Mouse (Mus musculus): ENCODE results near the gene Rpl5. TPM values are rescaled to one million over a fixed set of nuclear protein-coding genes. Genes with fewer than 3 reads are reported as not detected.

The Rpl5 gene
- polyA plus RNA-seq (2012) = 13.2 and 13.5 TPM in 2 replicates

DNA sequence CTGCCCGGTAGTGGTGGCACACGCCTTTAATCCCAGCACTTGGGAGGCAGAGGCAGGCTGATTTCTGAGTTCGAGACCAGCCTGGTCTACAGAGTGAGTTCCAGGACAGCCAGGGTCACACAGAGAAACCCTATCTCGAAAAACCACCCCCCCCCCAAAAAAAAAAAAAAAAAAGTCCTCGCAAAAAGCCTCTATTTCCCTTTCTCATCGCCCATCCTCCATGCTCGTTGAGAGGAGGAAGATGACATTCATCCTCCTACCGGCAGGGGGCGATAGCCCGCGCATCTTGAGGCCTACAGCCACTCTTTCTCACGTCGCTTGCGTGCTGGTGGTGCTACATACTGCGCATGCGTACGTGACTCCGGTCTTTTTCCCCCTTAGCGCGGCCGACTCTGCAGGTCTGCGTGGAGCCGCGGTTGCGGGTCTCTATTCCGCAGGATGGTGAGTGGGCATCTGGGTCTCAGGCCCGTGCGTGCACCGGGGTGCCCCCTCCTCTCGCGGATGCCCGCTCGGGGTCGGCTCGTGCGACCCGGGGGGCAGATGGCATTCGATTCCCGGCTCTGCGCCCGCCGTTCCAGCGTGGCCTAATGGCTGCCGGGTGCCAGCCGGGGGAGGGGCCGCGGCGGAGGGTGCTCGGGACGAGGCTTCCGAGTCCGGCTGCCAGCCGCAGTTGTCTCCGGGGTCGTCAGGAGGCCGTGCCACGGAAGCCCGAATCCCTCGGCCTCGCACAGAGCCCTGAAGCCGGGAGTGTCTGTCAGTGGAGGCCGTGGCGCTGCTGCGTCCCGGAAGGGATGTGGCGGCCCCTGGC lies at the start of gene Rpl5:
Gene Rpl5, plus strand, starts transcription at position 297 of the 808 bp plus-strand sequence.
- H3K36me3 ChIP-seq (ENCODE audit: control insufficient read depth) = peaks cover 35% of the 10 kb centered on the region
- peak within 1 kb of the TSS; percentile 100 for H3K4me3 ChIP-seq (replicated peaks)
- TF ChIP-seq GATA1 (IDR thresholded peaks at IDR 0.05; ENCODE audit: low read length) (no peak), TAL1 (IDR thresholded peaks at IDR 0.05; ENCODE audit: low read length) (no peak)
- peaks cover 32% of the 10 kb centered on the region for H3K4me1 ChIP-seq (ENCODE audit: control insufficient read depth)
- peaks cover 14% of the 10 kb centered on the region for H3K27me3 ChIP-seq (ENCODE audit: control insufficient read depth)
- no peaks in the 10 kb centered on the region for H3K9me3 ChIP-seq (ENCODE audit: control insufficient read depth, low read length)

GRCm38 (mm10) chr5:107853807-107854206 lies 46.5 kb upstream of the Rpl5 start:
- no peaks in the 10 kb centered on the region for H3K27me3 ChIP-seq (ENCODE audit: control insufficient read depth)
- peaks cover 95% of the 10 kb centered on the region for H3K36me3 ChIP-seq (ENCODE audit: control insufficient read depth)
- peaks cover 34% of the 10 kb centered on the region for H3K4me1 ChIP-seq (ENCODE audit: control insufficient read depth)
- H3K4me3 ChIP-seq (replicated peaks) = no peak overlapping the region
- TF ChIP-seq GATA1 (IDR thresholded peaks at IDR 0.05; ENCODE audit: low read length) = no peak
- TF ChIP-seq TAL1 (IDR thresholded peaks at IDR 0.05; ENCODE audit: low read length) = no peak
- H3K9me3 ChIP-seq (ENCODE audit: control insufficient read depth, low read length) = peaks cover 11% of the 10 kb centered on the region

DNA sequence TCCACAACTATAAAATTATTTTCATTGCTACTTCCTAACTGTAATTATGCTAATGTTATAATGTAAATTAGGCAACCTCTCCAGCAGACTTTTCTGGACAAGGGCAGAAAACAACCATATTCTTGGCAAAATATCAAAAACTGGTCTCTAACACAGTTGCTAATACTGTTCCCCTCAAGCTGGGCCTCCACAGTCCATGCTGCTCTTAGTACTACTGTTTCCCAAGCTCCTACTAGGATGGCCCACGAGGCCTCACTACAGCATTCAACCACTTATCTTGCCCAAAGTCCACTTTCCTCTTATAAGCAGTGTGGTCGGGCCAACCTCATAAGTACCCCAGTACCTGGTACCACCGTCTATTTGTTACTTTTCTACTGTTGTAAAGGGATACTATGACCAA lies 45.7 kb upstream of the Rpl5 start:
- TF ChIP-seq TAL1 (IDR thresholded peaks at IDR 0.05; ENCODE audit: low read length) (no peak), GATA1 (IDR thresholded peaks at IDR 0.05; ENCODE audit: low read length) (no peak)
- Histone ChIP-seq H3K27me3 (ENCODE audit: control insufficient read depth) (no peaks in the 10 kb centered on the region), H3K4me3 (replicated peaks) (no peak overlapping the region), H3K9me3 (ENCODE audit: control insufficient read depth, low read length) (peaks cover 11% of the 10 kb centered on the region), H3K36me3 (ENCODE audit: control insufficient read depth) (peaks cover 95% of the 10 kb centered on the region), H3K4me1 (ENCODE audit: control insufficient read depth) (peaks cover 36% of the 10 kb centered on the region)

- TF ChIP-seq GATA1 (IDR thresholded peaks at IDR 0.05; ENCODE audit: low read length) = no peak
- TF ChIP-seq TAL1 (IDR thresholded peaks at IDR 0.05; ENCODE audit: low read length) = no peak
These were observed 44.8 kb upstream of the Rpl5 start for GRCm38 (mm10) chr5:107855546-107855945.

DNA sequence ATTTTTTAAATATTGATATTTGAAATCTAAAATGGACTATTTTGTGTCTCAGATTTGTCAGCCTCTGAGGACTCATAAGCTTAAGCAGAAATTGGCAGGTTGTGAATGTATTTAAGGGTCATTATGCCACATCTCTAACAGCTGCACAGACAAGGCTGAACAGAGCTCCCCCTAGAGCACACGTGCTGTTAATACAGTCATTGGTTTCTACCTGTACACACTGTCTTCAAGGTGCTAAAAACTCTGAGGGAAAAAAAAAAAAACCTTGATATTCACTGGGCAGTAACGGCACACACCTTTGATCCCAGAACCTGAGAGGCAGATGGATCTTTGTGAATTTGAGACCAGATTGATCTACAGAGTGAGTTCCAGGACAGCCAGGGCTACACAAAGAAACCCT lies 41.3 kb upstream of the Rpl5 start:
- TF ChIP-seq GATA1 (IDR thresholded peaks at IDR 0.05; ENCODE audit: low read length) = no peak
- no peak for TF ChIP-seq TAL1 (IDR thresholded peaks at IDR 0.05; ENCODE audit: low read length)
- Histone ChIP-seq H3K9me3 (ENCODE audit: control insufficient read depth, low read length) (no peaks in the 10 kb centered on the region), H3K36me3 (ENCODE audit: control insufficient read depth) (peaks cover 92% of the 10 kb centered on the region)

More at GRCm38 (mm10) chr5:107855546-107855945, 44.8 kb upstream of the Rpl5 start:
- H3K9me3 ChIP-seq (ENCODE audit: control insufficient read depth, low read length) = peaks cover 7% of the 10 kb centered on the region
- no peak overlapping the region for H3K4me3 ChIP-seq (replicated peaks)
- H3K4me1 ChIP-seq (ENCODE audit: control insufficient read depth) = peaks cover 37% of the 10 kb centered on the region
- H3K36me3 ChIP-seq (ENCODE audit: control insufficient read depth) = peaks cover 95% of the 10 kb centered on the region
- no peaks in the 10 kb centered on the region for H3K27me3 ChIP-seq (ENCODE audit: control insufficient read depth)

DNA sequence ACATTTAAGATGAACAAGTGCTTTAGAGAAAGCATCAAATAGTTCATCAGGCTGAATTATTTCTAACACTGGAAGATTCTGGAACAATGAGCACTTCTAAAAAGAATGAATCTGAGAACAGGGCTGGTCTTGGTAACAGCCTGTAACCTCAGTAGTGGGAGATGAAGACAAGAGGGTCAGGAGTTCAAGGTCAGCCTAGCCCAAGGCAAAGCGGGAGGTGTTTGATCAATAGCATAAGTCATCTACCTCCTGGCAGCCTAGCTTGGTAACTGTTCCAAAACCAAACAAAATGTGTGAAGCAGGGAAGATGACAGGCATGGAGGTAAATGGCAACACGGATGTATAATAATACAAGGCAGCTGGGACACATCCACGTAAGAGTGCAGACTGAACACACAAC lies 36.3 kb upstream of the Rpl5 start:
- TF ChIP-seq TAL1 (IDR thresholded peaks at IDR 0.05; ENCODE audit: low read length) (no peak), GATA1 (IDR thresholded peaks at IDR 0.05; ENCODE audit: low read length) (no peak)
- H3K27me3 ChIP-seq (ENCODE audit: control insufficient read depth) = no peaks in the 10 kb centered on the region
- peaks cover 89% of the 10 kb centered on the region for H3K36me3 ChIP-seq (ENCODE audit: control insufficient read depth)
- no peaks in the 10 kb centered on the region for H3K9me3 ChIP-seq (ENCODE audit: control insufficient read depth, low read length)
- H3K4me1 ChIP-seq (ENCODE audit: control insufficient read depth) = peaks cover 64% of the 10 kb centered on the region
- H3K4me3 ChIP-seq (replicated peaks) = no peak overlapping the region

More for the DNA sequence above, 41.3 kb upstream of the Rpl5 start:
- Histone ChIP-seq H3K4me3 (replicated peaks) (no peak overlapping the region), H3K27me3 (ENCODE audit: control insufficient read depth) (no peaks in the 10 kb centered on the region), H3K4me1 (ENCODE audit: control insufficient read depth) (peaks cover 38% of the 10 kb centered on the region)

GRCm38 (mm10) chr5:107866127-107867126 lies 33.9 kb upstream of the Rpl5 start:
- H3K27me3 ChIP-seq (ENCODE audit: control insufficient read depth) = no peaks in the 10 kb centered on the region
- peaks cover 88% of the 10 kb centered on the region for H3K36me3 ChIP-seq (ENCODE audit: control insufficient read depth)
- TF ChIP-seq TAL1 (IDR thresholded peaks at IDR 0.05; ENCODE audit: low read length) (peak; percentile 30; the same call in 1 of the 3 replicates), GATA1 (IDR thresholded peaks at IDR 0.05; ENCODE audit: low read length) (0 out of 2 replicates have a peak, but pooled peaks have one; percentile 53)
- peak overlapping the region; percentile 77 for H3K4me3 ChIP-seq (replicated peaks)
- H3K9me3 ChIP-seq (ENCODE audit: control insufficient read depth, low read length) = no peaks in the 10 kb centered on the region
- peaks cover 82% of the 10 kb centered on the region for H3K4me1 ChIP-seq (ENCODE audit: control insufficient read depth)

- TF ChIP-seq TAL1 (IDR thresholded peaks at IDR 0.05; ENCODE audit: low read length) (no peak), GATA1 (IDR thresholded peaks at IDR 0.05; ENCODE audit: low read length) (no peak)
- peaks cover 88% of the 10 kb centered on the region for H3K36me3 ChIP-seq (ENCODE audit: control insufficient read depth)
- no peaks in the 10 kb centered on the region for H3K27me3 ChIP-seq (ENCODE audit: control insufficient read depth)
- peaks cover 82% of the 10 kb centered on the region for H3K4me1 ChIP-seq (ENCODE audit: control insufficient read depth)
- peak overlapping the region; percentile 77 for H3K4me3 ChIP-seq (replicated peaks)
- H3K9me3 ChIP-seq (ENCODE audit: control insufficient read depth, low read length) = no peaks in the 10 kb centered on the region
These were observed 32.1 kb upstream of the Rpl5 start for GRCm38 (mm10) chr5:107867970-107868904.

Data from erythroblast, embryonic 14.5 days (primary cell).